Mouse (Mus musculus) midbrain, embryonic 14.5 days (tissue): ENCODE data around the gene Fcrla. TPM values are rescaled to one million over a fixed set of nuclear protein-coding genes. Genes with fewer than 3 reads are reported as not detected.
A peak's percentile ranks its signal among the peaks of the same experiment; 100 is the strongest.

Experiments
- ATAC-seq: fragments of 200-750 bp; cut with Nextera tagmentation; 2 replicates; pipeline ENCODE4 v1.8.0; 2017; ENCODE audit warnings: moderate number of reproducible peaks, moderate library complexity; ENCODE audit not compliant: low FRiP score, low TSS enrichment
- DNase-seq: peaks from one replicate; pipeline ENCODE4 v3.0.0-alpha.2; 2015
- H3K27ac ChIP-seq: fragments of 300-500 bp; sonication (generic); replicated peaks from 2 replicates; pipeline ENCODE4 v1.5.1; 2014; ENCODE audit warnings: mild to moderate bottlenecking, low read depth, low read length, moderate library complexity
- H3K27me3 ChIP-seq: fragments of 300-500 bp; sonication (generic); 2 replicates; pipeline ENCODE4 v1.6.1; 2014; ENCODE audit warnings: low read length, control low read depth, mixed read lengths; ENCODE audit not compliant: control insufficient read depth, insufficient read depth
- H3K36me3 ChIP-seq: fragments of 300-500 bp; sonication (generic); 2 replicates; pipeline ENCODE4 v1.6.1; 2014; ENCODE audit warnings: low read length, control low read depth; ENCODE audit not compliant: control insufficient read depth, insufficient read depth
- H3K4me1 ChIP-seq: fragments of 300-500 bp; sonication (generic); 2 replicates; pipeline ENCODE4 v1.6.1; 2014; ENCODE audit warnings: mild to moderate bottlenecking, antibody characterized with exemption, low read length, control low read depth; ENCODE audit not compliant: control insufficient read depth, insufficient read depth
- H3K4me2 ChIP-seq: fragments of 300-500 bp; sonication (generic); 2 replicates; pipeline ENCODE4 v1.6.1; 2014; ENCODE audit warnings: mild to moderate bottlenecking, low read length, moderate library complexity
- H3K4me3 ChIP-seq: fragments of 300-500 bp; sonication (generic); replicated peaks from 2 replicates; pipeline ENCODE4 v1.5.1; 2014; ENCODE audit warnings: low read depth, low read length
- H3K9ac ChIP-seq: fragments of 300-500 bp; sonication (generic); replicated peaks from 2 replicates; pipeline ENCODE4 v1.6.1; 2014; ENCODE audit warnings: mild to moderate bottlenecking, low read length, moderate library complexity
- H3K9me3 ChIP-seq: fragments of 300-500 bp; sonication (generic); 2 replicates; pipeline ENCODE4 v1.6.1; 2016; ENCODE audit warnings: low read length, control low read depth, mixed read lengths; ENCODE audit not compliant: control insufficient read depth
- WGBS: fragments of 180-500 bp; shearing (Covaris S2); extraction: QIAGEN DNeasy Blood & Tissue Kit; methylation state at CpG from one replicate; pipeline ENCODE4 v1.1.7; 2014; 5-methylcytosine and 5-hydroxymethylcytosine counted together
- polyA plus RNA-seq: library from polyadenylated mRNA; unstranded; fragments of >200 nt; fragmentation: Nextera tagmentation; extraction: Ambion mirVana; gene quantifications from 2 replicates; pipeline ENCODE4 v1.2.1, GENCODE M21; 2014

Gene Fcrla
- polyA plus RNA-seq, 1 experiment from 2014 or later = not detected

GRCm38 (mm10) chr1:170924485-170924884 lies 2.9 kb downstream of the Fcrla start:
- ATAC-seq (no peak), DNase-seq (no peak)
- 89% methylated on average over 6 of the region's 6 CpGs for WGBS
- Histone ChIP-seq H3K36me3 (no peaks in the 10 kb centered on the region), H3K4me2 (no peak overlapping the region), H3K4me1 (no peaks in the 10 kb centered on the region), H3K27ac (no peak overlapping the region), H3K9me3 (no peaks in the 10 kb centered on the region), H3K4me3 (no peak overlapping the region), H3K9ac (no peak overlapping the region), H3K27me3 (no peaks in the 10 kb centered on the region)

GRCm38 (mm10) chr1:170919308-170919707 lies 8.1 kb downstream of the Fcrla start:
- no peak overlapping the region for H3K27ac ChIP-seq
- no peaks in the 10 kb centered on the region for H3K36me3 ChIP-seq
- 95% methylated on average over 8 of the region's 8 CpGs for WGBS
- no peaks in the 10 kb centered on the region for H3K4me1 ChIP-seq
- DNase-seq = no peak
- H3K27me3 ChIP-seq = no peaks in the 10 kb centered on the region
- no peak overlapping the region for H3K4me3 ChIP-seq
- H3K9ac ChIP-seq = no peak overlapping the region
- no peak for ATAC-seq
- no peaks in the 10 kb centered on the region for H3K9me3 ChIP-seq
- H3K4me2 ChIP-seq = no peak overlapping the region

- no peak for ATAC-seq
- H3K27me3 ChIP-seq = no peaks in the 10 kb centered on the region
- no peak overlapping the region for H3K27ac ChIP-seq
- 80% methylated on average over 5 of the region's 5 CpGs for WGBS
- H3K9me3 ChIP-seq = no peaks in the 10 kb centered on the region
- no peaks in the 10 kb centered on the region for H3K36me3 ChIP-seq
- no peak overlapping the region for H3K4me3 ChIP-seq
- no peaks in the 10 kb centered on the region for H3K4me1 ChIP-seq
- DNase-seq = no peak
- H3K4me2 ChIP-seq = no peak overlapping the region
- H3K9ac ChIP-seq = no peak overlapping the region
Observed at GRCm38 (mm10) chr1:170915657-170916056, 11.7 kb downstream of the Fcrla start.

GRCm38 (mm10) chr1:170912891-170913615 lies 14.3 kb downstream of the Fcrla start, which contains the start of gene Fcrlb:
TSS of gene Fcrlb (minus strand) at chr1:170912941.
- H3K9ac ChIP-seq = no peak within 1 kb of the TSS
- peaks cover 4% of the 10 kb centered on the region; the same call in 1 of the 2 replicates for H3K4me1 ChIP-seq
- DNase-seq (no peak), ATAC-seq (no peak)
- H3K27me3 ChIP-seq = peaks cover 13% of the 10 kb centered on the region
- H3K4me3 ChIP-seq = no peak within 1 kb of the TSS
- H3K27ac ChIP-seq = no peak within 1 kb of the TSS
- no peak within 1 kb of the TSS for H3K4me2 ChIP-seq
- no peaks in the 10 kb centered on the region for H3K36me3 ChIP-seq
- WGBS = 59% methylated on average over 5 of the region's 5 CpGs
- H3K9me3 ChIP-seq = no peaks in the 10 kb centered on the region

GRCm38 (mm10) chr1:170911907-170912660 lies 15.3 kb downstream of the Fcrla start:
- ATAC-seq = no peak
- H3K27ac ChIP-seq = no peak overlapping the region
- peaks cover 23% of the 10 kb centered on the region for H3K27me3 ChIP-seq
- H3K9ac ChIP-seq = no peak overlapping the region
- H3K4me3 ChIP-seq = no peak overlapping the region
- no peaks in the 10 kb centered on the region for H3K36me3 ChIP-seq
- no peak for DNase-seq
- WGBS = 83% methylated on average over 11 of the region's 11 CpGs
- H3K9me3 ChIP-seq = no peaks in the 10 kb centered on the region
- no peak overlapping the region for H3K4me2 ChIP-seq
- H3K4me1 ChIP-seq = peaks cover 4% of the 10 kb centered on the region; the same call in 1 of the 2 replicates

- H3K36me3 ChIP-seq = no peaks in the 10 kb centered on the region
- WGBS = 3% methylated on average over 21 of the region's 21 CpGs
- ATAC-seq (peak; percentile 61; the same call in 1 of the 2 replicates), DNase-seq (peak; percentile 54)
- H3K27me3 ChIP-seq = peaks cover 32% of the 10 kb centered on the region
- peak overlapping the region; percentile 59; the same call in 1 of the 2 replicates for H3K9ac ChIP-seq
- H3K4me3 ChIP-seq = peak overlapping the region; percentile 60
- H3K4me1 ChIP-seq = peaks cover 4% of the 10 kb centered on the region; the same call in 1 of the 2 replicates
- H3K4me2 ChIP-seq = peak overlapping the region; percentile 83
- no peaks in the 10 kb centered on the region for H3K9me3 ChIP-seq
- no peak overlapping the region for H3K27ac ChIP-seq
Observed at GRCm38 (mm10) chr1:170908341-170908740, 19.0 kb downstream of the Fcrla start.

- DNase-seq (peak; percentile 81), ATAC-seq (peak; percentile 72)
- Histone ChIP-seq H3K27ac (no peak overlapping the region; the same call in 1 of the 2 replicates), H3K4me3 (peak overlapping the region; percentile 60), H3K9me3 (no peaks in the 10 kb centered on the region), H3K4me1 (peaks cover 4% of the 10 kb centered on the region; the same call in 1 of the 2 replicates), H3K9ac (peak overlapping the region; percentile 59), H3K4me2 (peak overlapping the region; percentile 83), H3K27me3 (peaks cover 32% of the 10 kb centered on the region), H3K36me3 (no peaks in the 10 kb centered on the region)
- under 1% methylated on average over 67 of the region's 71 CpGs for WGBS
Observed at GRCm38 (mm10) chr1:170907456-170908191, 19.8 kb downstream of the Fcrla start.

GRCm38 (mm10) chr1:170907111-170907455 lies 20.3 kb downstream of the Fcrla start:
- H3K9me3 ChIP-seq = no peaks in the 10 kb centered on the region
- H3K9ac ChIP-seq = peak overlapping the region; percentile 59
- ATAC-seq (0 out of 2 replicates have a peak, but pooled peaks have one; percentile 19), DNase-seq (peak; percentile 23)
- peak overlapping the region; percentile 83 for H3K4me2 ChIP-seq
- H3K27ac ChIP-seq = no peak overlapping the region; the same call in 1 of the 2 replicates
- 19% methylated on average over 11 of the region's 11 CpGs for WGBS
- peak overlapping the region; percentile 60 for H3K4me3 ChIP-seq
- H3K36me3 ChIP-seq = no peaks in the 10 kb centered on the region
- peaks cover 32% of the 10 kb centered on the region for H3K27me3 ChIP-seq
- H3K4me1 ChIP-seq = peaks cover 4% of the 10 kb centered on the region; the same call in 1 of the 2 replicates
